Mouse (Mus musculus) brain, adult 2 months (tissue): Measurements from ENCODE around the gene Il19.

Experiments used
- DNase-seq: peaks from one replicate; pipeline ENCODE4 v3.0.0; 2011; ENCODE audit warnings: low read depth, low spot score

Il19 gene

GRCm38 (mm10) chr1:130940065-130940687 is at the start of gene Il19:
Gene Il19 (minus strand): TSS chr1:130940115.
- peak; percentile 48 for DNase-seq

DNA sequence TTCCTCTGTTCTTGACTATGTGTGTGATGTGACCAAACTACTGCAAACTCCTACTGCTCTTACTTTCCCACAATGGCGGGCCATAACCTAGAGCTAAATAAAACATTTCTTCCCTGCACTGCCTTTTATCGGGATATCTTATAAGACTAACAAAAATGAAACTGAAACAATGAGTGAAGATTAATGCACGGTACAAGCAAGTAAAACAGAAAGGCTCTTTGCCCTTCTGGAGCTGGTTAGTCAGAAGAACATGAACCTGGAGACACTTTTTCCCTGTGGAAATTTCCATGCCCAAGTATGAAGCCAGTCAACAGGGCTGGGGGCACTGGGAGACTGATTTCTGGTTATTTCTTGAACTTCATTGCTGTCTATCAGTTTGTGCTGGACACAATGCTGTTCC is 49.4 kb upstream of the Il19 start:
- DNase-seq, result no peak

DNA sequence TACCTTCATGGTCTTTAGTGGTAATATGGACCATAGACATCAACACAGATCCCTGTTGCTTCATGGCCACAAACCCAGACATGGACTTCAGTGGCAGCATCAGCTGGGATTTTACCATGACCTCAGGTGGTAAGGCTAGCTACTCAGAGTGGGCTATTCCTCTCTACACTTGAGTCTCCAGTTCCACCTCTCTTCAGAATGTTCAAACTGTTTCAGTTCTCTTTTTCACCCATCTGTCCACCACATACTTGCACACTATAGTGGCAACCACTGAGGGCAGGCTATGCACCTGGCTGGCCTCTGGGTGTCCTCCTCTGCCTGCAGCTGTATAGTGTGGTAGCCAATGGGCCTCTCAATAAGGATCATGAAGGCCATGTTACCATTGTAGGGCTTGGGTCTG is 47.5 kb upstream of the Il19 start:
- DNase-seq, result no peak

GRCm38 (mm10) chr1:130987001-130987400 is 47.1 kb upstream of the Il19 start:
- no peak for DNase-seq

DNA sequence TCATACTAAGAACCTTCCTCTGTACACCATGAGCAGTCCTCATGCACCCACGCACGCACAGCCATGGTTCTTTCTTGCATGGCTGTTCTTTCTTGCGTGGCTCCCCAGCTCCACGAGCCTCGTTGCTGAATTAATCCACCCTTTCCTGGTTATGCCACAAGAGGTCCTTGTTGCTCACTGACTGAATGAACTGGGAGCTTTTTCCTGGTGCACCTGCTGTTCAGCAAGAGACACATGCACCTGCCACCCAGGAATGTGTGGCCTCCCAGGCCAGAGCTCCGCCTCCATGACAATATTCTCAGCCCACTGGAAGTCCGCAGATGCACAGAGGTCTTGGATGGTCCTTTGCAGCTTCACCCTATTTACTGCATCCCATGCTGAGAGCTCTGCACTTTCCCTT is 44.5 kb upstream of the Il19 start:
- DNase-seq, result peak; percentile 65

DNA sequence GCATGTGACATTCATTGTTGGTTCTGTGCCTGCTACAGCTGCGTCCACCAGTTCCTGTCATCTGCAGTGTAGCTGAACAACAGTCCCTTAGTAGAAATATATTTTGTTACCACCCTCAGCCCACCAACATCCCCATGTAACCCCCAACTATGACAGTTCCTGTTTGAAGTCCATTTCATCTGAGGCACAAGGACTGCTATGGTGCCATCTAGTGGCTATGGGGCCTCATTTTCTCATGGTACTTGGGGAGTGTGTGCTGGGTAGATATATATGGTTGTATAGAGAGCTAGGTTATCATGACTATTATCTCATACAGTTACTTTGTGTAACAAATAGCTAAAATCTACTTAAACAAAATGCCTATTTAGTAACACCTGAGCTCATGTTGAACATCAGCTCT is 39.5 kb upstream of the Il19 start:
- peak; percentile 71 for DNase-seq

GRCm38 (mm10) chr1:130963891-130964290 is 24.0 kb upstream of the Il19 start:
- DNase-seq, result no peak

- DNase-seq, result no peak
Measured at GRCm38 (mm10) chr1:130946920-130947319, 7.0 kb upstream of the Il19 start.

- DNase-seq, result no peak
Measured at GRCm38 (mm10) chr1:130941801-130942200, 1.9 kb upstream of the Il19 start.

GRCm38 (mm10) chr1:130938192-130938591 is 1.7 kb downstream of the Il19 start:
- DNase-seq, result no peak

GRCm38 (mm10) chr1:130937170-130937569 is 2.7 kb downstream of the Il19 start:
- no peak for DNase-seq

DNA sequence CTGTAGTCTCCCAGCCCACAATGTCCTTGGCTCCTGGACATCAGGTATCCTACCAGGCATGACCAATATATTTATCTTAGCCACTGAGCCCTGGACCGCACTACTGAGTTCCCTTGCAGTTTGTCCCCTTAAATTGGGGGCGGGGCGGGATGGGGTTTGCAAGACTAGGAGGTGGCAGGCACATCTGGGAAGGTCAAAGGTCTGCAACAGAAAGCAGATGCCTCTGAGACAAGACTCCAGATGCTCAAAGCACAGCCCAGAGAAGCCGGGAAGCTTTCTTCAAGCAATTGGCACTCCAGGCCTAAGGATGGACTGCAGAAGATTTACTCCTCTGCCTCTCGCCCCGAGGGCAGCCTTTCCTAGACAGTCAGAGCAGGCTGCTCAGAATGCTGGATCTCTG is 3.6 kb downstream of the Il19 start:
- DNase-seq, result no peak

DNA sequence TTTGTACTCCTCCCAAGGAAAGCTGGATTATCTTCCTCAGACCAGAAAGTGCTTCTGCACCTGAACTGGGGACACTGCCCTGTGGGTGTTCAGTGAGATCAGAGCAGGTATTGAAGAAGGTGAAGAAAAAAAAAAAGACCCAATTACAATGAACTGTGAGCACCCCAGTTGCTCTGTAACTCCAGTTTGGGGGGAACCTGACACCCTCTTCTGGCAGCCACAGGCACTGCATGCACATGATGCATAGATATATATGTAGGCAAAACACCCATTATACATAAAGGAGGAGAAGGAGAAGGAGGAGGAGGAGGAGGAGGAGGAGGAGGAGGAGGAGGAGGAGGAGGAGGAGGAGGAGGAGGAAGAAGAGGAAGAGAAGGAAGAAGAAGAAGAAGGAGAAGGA is 13.4 kb downstream of the Il19 start:
- DNase-seq, result no peak

- no peak for DNase-seq
Measured at GRCm38 (mm10) chr1:130918323-130918980, 21.5 kb downstream of the Il19 start.

DNA sequence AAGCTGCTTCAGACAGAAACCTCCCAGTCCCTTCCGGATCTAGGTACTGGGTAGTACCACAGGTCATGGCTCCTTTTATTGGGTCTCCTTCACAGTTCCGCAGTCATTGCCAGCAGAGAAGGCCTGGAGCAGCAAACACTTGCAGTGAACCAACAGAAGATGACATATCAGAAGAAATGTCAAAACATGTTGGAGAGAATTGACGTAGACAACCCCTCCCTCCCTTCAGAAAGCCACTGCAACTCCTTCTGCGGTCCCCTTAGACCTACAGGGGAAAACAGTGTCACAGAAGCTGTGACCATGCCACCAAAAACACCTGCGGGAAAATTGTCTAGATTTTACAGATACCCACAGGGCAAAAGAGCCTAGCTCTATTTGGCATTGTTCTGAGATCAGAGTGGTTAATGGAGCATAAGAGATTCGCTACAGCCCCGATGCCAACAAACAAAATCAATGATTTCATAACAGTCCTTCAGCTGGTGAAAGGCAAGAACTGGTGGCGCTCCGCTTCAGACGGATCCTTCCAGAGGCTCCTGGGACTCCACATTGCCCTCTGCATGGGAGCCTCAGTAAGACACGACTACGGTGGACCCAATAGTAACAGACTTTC is 28.4 kb downstream of the Il19 start, which contains the start of gene Il20:
TSS of gene Il20 (minus strand) at position 51 of the 610 bp plus-strand sequence.
- DNase-seq, result no peak

DNA sequence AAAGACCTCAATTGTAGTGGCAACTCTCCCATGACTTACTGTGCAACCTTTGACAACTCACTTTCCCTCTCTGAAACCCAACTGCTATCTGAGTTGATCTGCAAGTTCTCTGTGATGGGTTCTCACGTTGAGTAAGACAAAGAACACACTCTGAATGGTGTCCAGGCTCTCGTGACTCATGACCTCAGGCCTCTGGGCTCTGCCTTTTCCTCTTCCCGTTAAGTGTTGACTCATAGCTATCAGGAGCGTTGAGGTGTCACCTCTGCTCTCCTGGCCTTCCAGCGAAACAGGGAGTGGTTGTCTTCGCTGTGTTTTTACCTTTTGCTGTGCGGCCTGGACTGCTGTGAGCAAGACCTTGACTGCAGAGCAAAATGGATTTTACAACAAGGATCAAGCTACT is 37.4 kb downstream of the Il19 start:
- no peak for DNase-seq

DNA sequence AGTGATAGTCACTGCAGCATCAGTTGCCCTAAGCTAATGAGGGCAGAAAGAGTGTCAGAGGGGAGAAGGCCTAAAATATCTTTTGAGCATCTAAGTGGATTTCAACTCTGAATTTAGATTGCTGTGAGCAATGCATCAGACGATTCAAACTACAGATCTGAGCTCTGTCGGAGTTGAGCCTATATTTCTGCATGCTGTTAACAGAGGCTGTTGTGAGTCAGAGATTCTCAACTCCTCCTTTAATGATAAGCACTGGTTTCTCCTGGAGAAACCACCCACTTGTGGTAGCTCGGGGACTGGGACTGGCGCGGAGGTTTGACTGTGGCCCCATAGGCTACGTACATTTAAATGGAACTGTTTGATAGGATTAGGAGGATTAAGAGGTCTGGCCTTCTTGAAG is 45.4 kb downstream of the Il19 start:
- peak; percentile 37 for DNase-seq

DNA sequence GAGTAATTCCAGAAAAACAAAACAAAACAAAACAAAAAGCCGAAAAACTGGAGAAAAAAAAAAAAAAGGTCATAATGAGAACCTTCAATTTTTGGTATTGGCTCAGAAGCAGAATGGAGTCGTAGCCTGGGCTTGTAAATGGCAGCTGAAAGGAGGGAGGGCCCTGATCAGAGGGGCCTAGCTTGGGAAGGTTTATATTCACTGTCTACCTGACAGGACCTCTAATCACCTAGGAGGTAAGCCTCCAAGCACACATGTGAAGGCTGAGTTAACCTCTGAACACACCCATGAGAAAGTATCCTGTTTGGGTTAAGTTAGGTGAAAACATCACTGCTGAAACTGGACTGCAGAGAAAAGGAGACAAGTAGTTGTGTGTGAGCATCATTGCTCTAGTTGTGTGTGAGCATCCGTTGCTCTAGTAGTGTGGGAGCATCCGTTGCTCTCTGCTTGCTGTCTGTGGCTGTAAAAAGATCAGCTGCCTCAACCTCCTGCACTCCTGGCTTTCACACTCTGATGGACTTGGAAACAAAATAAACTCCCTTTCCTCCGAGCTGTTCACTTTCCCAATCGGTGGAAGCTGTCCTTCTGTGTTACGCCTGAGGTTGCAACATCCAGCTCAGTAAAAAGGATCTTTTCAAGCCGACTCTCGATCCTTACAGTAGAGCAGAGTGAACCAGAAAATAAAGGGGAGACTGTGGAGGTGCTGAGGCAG is 46.4 kb downstream of the Il19 start:
- DNase-seq, result no peak

- no peak for DNase-seq
Measured at GRCm38 (mm10) chr1:130892446-130892845, 47.5 kb downstream of the Il19 start.

GRCm38 (mm10) chr1:130887354-130887753 is 52.6 kb downstream of the Il19 start, which contains the start of gene Il24:
Gene Il24 (minus strand): TSS chr1:130887454.
- DNase-seq, result no peak

DNA sequence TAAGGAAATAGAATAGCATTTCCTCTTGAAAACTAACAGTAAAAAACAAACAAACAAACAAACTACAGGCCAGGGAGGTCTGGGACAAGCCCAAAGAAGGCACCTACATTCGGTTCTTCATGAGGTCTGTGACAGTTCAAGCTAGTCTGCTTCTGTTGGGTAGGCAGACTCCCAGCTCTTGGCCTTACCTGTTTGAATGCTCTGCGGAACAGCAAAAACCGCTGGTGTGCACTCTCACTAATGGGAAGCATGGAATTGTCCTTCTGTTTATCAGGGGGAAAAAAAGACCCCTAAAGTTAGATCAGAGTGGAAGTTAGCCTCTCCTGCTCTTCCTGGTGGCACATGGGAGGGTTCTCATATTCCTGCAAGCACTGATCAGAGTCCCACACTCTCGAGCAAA is 56.8 kb downstream of the Il19 start:
- no peak for DNase-seq
